In the genomic region with DNA sequence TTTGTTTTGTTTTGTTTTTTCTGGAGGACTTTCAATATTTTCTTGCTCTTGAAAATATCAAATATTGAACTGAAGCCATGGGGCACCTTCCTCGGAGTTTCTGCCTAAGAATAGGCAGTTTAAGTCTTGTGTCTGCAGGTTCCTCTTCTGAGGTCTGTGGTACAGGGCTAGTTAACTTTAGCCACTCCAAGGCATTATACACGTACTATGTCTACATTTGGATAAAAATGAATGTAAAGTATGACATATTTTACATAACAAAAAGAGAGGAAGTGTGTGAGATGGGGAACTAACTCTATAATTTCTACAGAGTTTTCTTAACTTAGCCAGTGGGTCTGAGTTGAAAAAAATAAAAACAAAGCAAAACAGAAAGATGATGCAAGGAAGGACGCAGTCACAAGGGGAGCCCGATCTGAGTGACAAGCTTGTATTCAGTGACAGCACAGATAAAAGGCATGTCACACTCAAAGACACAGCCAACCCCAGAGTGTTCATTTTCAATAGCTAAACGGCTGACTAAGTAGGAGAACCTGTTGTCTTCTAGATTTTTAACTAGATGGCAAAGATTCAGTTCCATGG, we compare ENCODE assay signal across 7 mouse cellular contexts.
DNase-seq lines count a peak whose midpoint lies in the region; ATAC-seq and TF ChIP-seq lines count a peak whose summit lies in the region.

No protein-coding gene starts in this region.

- H3K9ac ChIP-seq in CH12.LX (ENCODE audit: insufficient read depth, low read depth) = no peak overlapping the region
- no peak overlapping the region for H3K9ac ChIP-seq in hindbrain, embryonic 12.5 days

- no peaks in the 10 kb centered on the region for H3K27me3 ChIP-seq in CH12.LX (replicated peaks)
- no peaks in the 10 kb centered on the region for H3K27me3 ChIP-seq in hindbrain, embryonic 12.5 days

- TF ChIP-seq CTCF in CH12.LX (conservative IDR thresholded peaks at IDR 0.05 in 1 of 2, IDR thresholded peaks at IDR 0.05 in 1 of 2; ENCODE audit: low read depth in 2 of 2, low read length in 2 of 2) = no peak

- no peak for TF ChIP-seq RAD21 in CH12.LX (IDR thresholded peaks at IDR 0.05; ENCODE audit: low read depth, low read length)

- no peaks in the 10 kb centered on the region for H3K36me3 ChIP-seq in CH12.LX (replicated peaks in 1 of 2; ENCODE audit: control insufficient read depth in 1 of 2, insufficient read depth in 1 of 2, low read length in 1 of 2)
- no peaks in the 10 kb centered on the region for H3K36me3 ChIP-seq in hindbrain, embryonic 12.5 days

- WGBS in hindbrain, embryonic 12.5 days = 18% methylated on average over 5 of the region's 5 CpGs

- in situ Hi-C loops in CH12.LX (cut with MboI; ENCODE audit: low pct_ligation_motif_present, low pct_unique_long_range_greater_than_20kb, low sequenced_read_pairs) = no loop called here

- DNase-seq in 416B (ENCODE audit: low read depth) (peak; percentile 85), CH12.LX (ENCODE audit: extremely low read depth) (peak; percentile 18)
- DNase-seq in ovary, postnatal 14 days (ENCODE audit: low spot score) = no peak
- DNase-seq in urinary bladder, postnatal 10 days (ENCODE audit: low spot score) = no peak
- no peak for DNase-seq in kidney, adult 8-10 months

- H3K4me1 ChIP-seq in CH12.LX (ENCODE audit: control insufficient read depth in 1 of 2, insufficient read depth in 2 of 2) = no peaks in the 10 kb centered on the region
- H3K4me1 ChIP-seq in hindbrain, embryonic 12.5 days = peaks cover 12% of the 10 kb centered on the region; the same call in 1 of the 2 replicates

- H3K9me3 ChIP-seq in CH12.LX (replicated peaks; ENCODE audit: low read length) = no peaks in the 10 kb centered on the region
- no peaks in the 10 kb centered on the region for H3K9me3 ChIP-seq in hindbrain, embryonic 12.5 days (replicated peaks)

- H3K27ac ChIP-seq in CH12.LX (ENCODE audit: insufficient read depth, low read depth) = no peak overlapping the region
- H3K27ac ChIP-seq in hindbrain, embryonic 12.5 days = no peak overlapping the region

- no peak for TF ChIP-seq EP300 in CH12.LX (IDR thresholded peaks at IDR 0.05; ENCODE audit: low read length)

- dilution Hi-C loops in CH12.LX (cut with MboI; ENCODE audit: extremely low pct_ligation_motif_present, extremely low pct_unique_long_range_greater_than_20kb, low sequenced_read_pairs) = no loop called here

- H3K4me3 ChIP-seq in CH12.LX (replicated peaks in 1 of 3; ENCODE audit: low read depth in 2 of 3, low read length in 2 of 3, poor library complexity in 1 of 3) = no peak overlapping the region
- H3K4me3 ChIP-seq in hindbrain, embryonic 12.5 days = no peak overlapping the region

- no peaks in the 10 kb centered on the region for H3K79me2 ChIP-seq in CH12.LX (replicated peaks; ENCODE audit: control insufficient read depth, extremely low read depth, insufficient read depth, poor library complexity, severe bottlenecking)

- no peak for ATAC-seq in hindbrain, embryonic 12.5 days (ENCODE audit: low FRiP score)
- ATAC-seq in megakaryocyte progenitor cell, adult 5-6 weeks (replicated peaks; ENCODE audit: poor library complexity) = peak; percentile 70

- TF ChIP-seq POLR2A in CH12.LX (IDR thresholded peaks at IDR 0.05; ENCODE audit: low read depth, low read length) = no peak

- H3K4me2 ChIP-seq in CH12.LX (ENCODE audit: insufficient read depth, low read depth, poor library complexity, severe bottlenecking) = no peak overlapping the region
- H3K4me2 ChIP-seq in hindbrain, embryonic 12.5 days (replicated peaks) = peak overlapping the region; percentile 70

TF ChIP-seq in CH12.LX, 34 proteins besides CTCF, POLR2A, EP300 and RAD21:
- TF ChIP-seq MAZ (IDR thresholded peaks at IDR 0.05; ENCODE audit: low read depth, low read length) (no peak), JUND (conservative IDR thresholded peaks at IDR 0.05; ENCODE audit: low read depth, low read length) (no peak), NELFE (IDR thresholded peaks at IDR 0.05; ENCODE audit: low read depth, low read length) (no peak), POLR2AphosphoS2 (IDR thresholded peaks at IDR 0.05; ENCODE audit: low read depth, low read length) (no peak), ZMIZ1 (IDR thresholded peaks at IDR 0.05; ENCODE audit: low read depth, low read length) (no peak), JUN (IDR thresholded peaks at IDR 0.05; ENCODE audit: insufficient read depth, low read depth, low read length) (no peak), E2F4 (IDR thresholded peaks at IDR 0.05; ENCODE audit: insufficient replicate concordance, low read depth, low read length) (no peak), BHLHE40 (IDR thresholded peaks at IDR 0.05; ENCODE audit: low read depth, low read length) (no peak), KAT2A (IDR thresholded peaks at IDR 0.05; ENCODE audit: insufficient replicate concordance, low read length) (no peak), TCF12 (IDR thresholded peaks at IDR 0.05; ENCODE audit: low read depth, low read length) (no peak), ELF1 (IDR thresholded peaks at IDR 0.05; ENCODE audit: low read depth, low read length) (no peak), CHD2 (IDR thresholded peaks at IDR 0.05; ENCODE audit: low read length) (no peak), MYC (IDR thresholded peaks at IDR 0.05; ENCODE audit: low read depth, low read length) (no peak), ZKSCAN1 (IDR thresholded peaks at IDR 0.05; ENCODE audit: borderline replicate concordance, low read depth, low read length) (no peak), ZNF384 (IDR thresholded peaks at IDR 0.05; ENCODE audit: low read depth, low read length) (no peak), PAX5 (IDR thresholded peaks at IDR 0.05; ENCODE audit: low read length) (no peak)

Comparison
In these comparisons a context has a peak if more than half of its experiments do, and no peak if none do; other contexts are left out.
1. DNase-seq: peak in 416B (single experiment) and CH12.LX (single experiment); none in ovary, postnatal 14 days (single experiment), urinary bladder, postnatal 10 days (single experiment) and kidney, adult 8-10 months (0 of 2).